In the genomic region with DNA sequence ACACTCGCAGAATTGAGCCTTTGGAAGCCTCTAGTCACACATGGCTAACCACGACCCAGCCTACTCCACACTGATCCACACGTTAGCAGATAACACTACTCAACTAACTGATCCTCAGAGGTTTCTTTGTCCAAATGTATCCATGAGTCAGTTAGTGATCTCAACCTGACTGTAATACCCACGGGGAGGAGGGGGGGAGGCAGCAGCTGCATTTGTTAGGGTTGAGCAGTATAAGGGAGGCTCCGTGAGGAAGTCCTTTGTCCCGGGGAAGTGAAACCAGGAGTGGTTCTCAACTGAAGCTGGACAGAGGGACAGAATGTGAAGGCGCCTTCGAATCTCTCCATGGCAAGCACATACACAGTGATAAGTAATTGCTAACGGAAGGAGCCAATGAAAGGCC, we compare ENCODE assay signal across 10 mouse cellular contexts. TPM values are rescaled to one million over a fixed set of nuclear protein-coding genes. Genes with fewer than 3 reads are reported as not detected.
DNase-seq lines count a peak whose midpoint lies in the region; ATAC-seq and TF ChIP-seq lines count a peak whose summit lies in the region.
"Had no signal": no experiment of that assay in that cellular context is flagged by ENCODE, and none has a peak within 500 bp of the region (broad histone marks: within the 10 kb centered on the region; RNA-seq: fewer than 3 reads in every experiment).

No protein-coding gene starts in this region.

- intact Hi-C loops in heart, postnatal 36 days (cut with DNase I) = loop anchor here (2.0 kb wide), 1 partner anchor 30 kb away; no protein-coding TSS in a partner anchor

- H3K27me3 ChIP-seq in kidney, postnatal 0 days (ENCODE audit: insufficient read depth, low read length) = no peaks in the 10 kb centered on the region
- H3K27me3 ChIP-seq in kidney, adult 2 months (replicated peaks; ENCODE audit: control insufficient read depth, insufficient read depth, low read length) = no peaks in the 10 kb centered on the region
- H3K27me3 ChIP-seq in embryonic facial prominence, embryonic 15.5 days = no peaks in the 10 kb centered on the region
- peaks cover 4% of the 10 kb centered on the region; the same call in 1 of the 2 replicates for H3K27me3 ChIP-seq in forebrain, embryonic 16.5 days (replicated peaks; ENCODE audit: control insufficient read depth, insufficient read depth, low read length)

- no peak overlapping the region for H3K4me3 ChIP-seq in kidney, postnatal 0 days (replicated peaks; ENCODE audit: low read depth, low read length)
- H3K4me3 ChIP-seq in kidney, adult 2 months (ENCODE audit: insufficient read depth, low read depth, low read length) = no peak overlapping the region
- peak overlapping the region; percentile 75 for H3K4me3 ChIP-seq in embryonic facial prominence, embryonic 15.5 days (replicated peaks)
- no peak overlapping the region for H3K4me3 ChIP-seq in forebrain, embryonic 16.5 days (replicated peaks; ENCODE audit: low read length)
- H3K4me3 ChIP-seq: liver, embryonic 13.5 days had no signal

- H3K9me3 ChIP-seq in kidney, postnatal 0 days (replicated peaks; ENCODE audit: low read length) = no peaks in the 10 kb centered on the region
- H3K9me3 ChIP-seq in embryonic facial prominence, embryonic 15.5 days (replicated peaks) = no peaks in the 10 kb centered on the region
- H3K9me3 ChIP-seq in forebrain, embryonic 16.5 days (ENCODE audit: control insufficient read depth, low read length) = no peaks in the 10 kb centered on the region
- H3K9me3 ChIP-seq: liver, embryonic 13.5 days had no signal

- DNase-seq in kidney, postnatal 0 days (ENCODE audit: low spot score) = no peak
- no peak for DNase-seq in kidney, adult 2 months
- peak; percentile 48 to 60 for DNase-seq in heart, postnatal 36 days
- peak; percentile 49 to 57 for DNase-seq in monocyte, adult 2 months (ENCODE audit: low read depth in 1 of 2, low spot score in 2 of 2)
- DNase-seq in retina, postnatal 1 day = no peak
- DNase-seq in MN1 (ENCODE audit: low spot score) = no peak
- DNase-seq: cerebellum, adult 18-20 months; liver, embryonic 13.5 days had no signal

- no peaks in the 10 kb centered on the region for H3K36me3 ChIP-seq in kidney, postnatal 0 days (ENCODE audit: insufficient read depth, low read length)
- no peaks in the 10 kb centered on the region for H3K36me3 ChIP-seq in kidney, adult 2 months (ENCODE audit: control insufficient read depth, insufficient read depth, low read length)
- no peaks in the 10 kb centered on the region for H3K36me3 ChIP-seq in embryonic facial prominence, embryonic 15.5 days
- no peaks in the 10 kb centered on the region for H3K36me3 ChIP-seq in forebrain, embryonic 16.5 days (ENCODE audit: control insufficient read depth, insufficient read depth)
- H3K36me3 ChIP-seq: liver, embryonic 13.5 days had no signal

- WGBS in kidney, postnatal 0 days = 59% methylated on average over 9 of the region's 9 CpGs
- WGBS in kidney, adult 2 months = 62% methylated on average over 9 of the region's 9 CpGs
- WGBS in embryonic facial prominence, embryonic 15.5 days = 46% methylated on average over 9 of the region's 9 CpGs
- WGBS in forebrain, embryonic 16.5 days = 76% methylated on average over 9 of the region's 9 CpGs

- TF ChIP-seq POLR2A in kidney, adult 2 months (IDR thresholded peaks at IDR 0.05; ENCODE audit: low read depth, low read length) = no peak

- H3K9ac ChIP-seq in kidney, postnatal 0 days (ENCODE audit: low read depth, low read length) = no peak overlapping the region
- no peak overlapping the region for H3K9ac ChIP-seq in embryonic facial prominence, embryonic 15.5 days
- no peak overlapping the region for H3K9ac ChIP-seq in forebrain, embryonic 16.5 days (replicated peaks; ENCODE audit: low read depth, low read length)
- H3K9ac ChIP-seq: liver, embryonic 13.5 days had no signal

- H3K4me1 ChIP-seq in kidney, postnatal 0 days (replicated peaks; ENCODE audit: insufficient read depth, low read length) = peaks cover 18% of the 10 kb centered on the region; the same call in 1 of the 2 replicates
- peaks cover 19% of the 10 kb centered on the region for H3K4me1 ChIP-seq in kidney, adult 2 months (ENCODE audit: control insufficient read depth, insufficient read depth, low read length)
- H3K4me1 ChIP-seq in embryonic facial prominence, embryonic 15.5 days = peaks cover 56% of the 10 kb centered on the region
- peaks cover 13% of the 10 kb centered on the region for H3K4me1 ChIP-seq in forebrain, embryonic 16.5 days (replicated peaks; ENCODE audit: control insufficient read depth, insufficient read depth, low read length)

- TF ChIP-seq CTCF in kidney, postnatal 0 days (IDR thresholded peaks at IDR 0.05; ENCODE audit: low read depth) = no peak
- TF ChIP-seq CTCF in kidney, adult 2 months (conservative IDR thresholded peaks at IDR 0.05; ENCODE audit: insufficient read depth, insufficient read length, low read depth, low read length) = no peak

- H3K4me2 ChIP-seq in kidney, postnatal 0 days (ENCODE audit: low read length) = no peak overlapping the region
- H3K4me2 ChIP-seq in embryonic facial prominence, embryonic 15.5 days (replicated peaks) = peak overlapping the region; percentile 75
- no peak overlapping the region for H3K4me2 ChIP-seq in forebrain, embryonic 16.5 days (ENCODE audit: low read length)
- H3K4me2 ChIP-seq: liver, embryonic 13.5 days had no signal

- ATAC-seq in kidney, postnatal 0 days (replicated peaks; ENCODE audit: low FRiP score, low read depth) = no peak
- no peak for ATAC-seq in embryonic facial prominence, embryonic 15.5 days (ENCODE audit: insufficient number of reproducible peaks, low FRiP score, low TSS enrichment, low read depth)
- no peak for ATAC-seq in forebrain, embryonic 16.5 days

- H3K27ac ChIP-seq in kidney, postnatal 0 days = peak overlapping the region; percentile 38; the same call in 1 of the 2 replicates
- H3K27ac ChIP-seq in kidney, adult 2 months (ENCODE audit: insufficient read depth, low read depth, low read length) = no peak overlapping the region
- 0 out of 2 replicates have a peak overlapping the region, but pooled peaks have one; percentile 48 for H3K27ac ChIP-seq in embryonic facial prominence, embryonic 15.5 days (replicated peaks)
- H3K27ac ChIP-seq in forebrain, embryonic 16.5 days (ENCODE audit: low read length) = no peak overlapping the region
- H3K27ac ChIP-seq: liver, embryonic 13.5 days had no signal

RNA-seq across cellular contexts. Expression of gene Wipf1, which starts 2.8 kb away (rescaled TPM):
- 7.6 and 8.0 TPM in 2 replicates for polyA plus RNA-seq in kidney, postnatal 0 days (2015; fragmentation: Nextera tagmentation; extraction: Ambion mirVana)
- polyA plus RNA-seq in kidney, adult 2 months (2012; rRNA removed) = 4.8 and 8.0 TPM in 2 replicates
- 17.5 and 20.0 TPM in 2 replicates for polyA plus RNA-seq in embryonic facial prominence, embryonic 15.5 days (2015; fragmentation: Nextera tagmentation; extraction: Ambion mirVana)
- total RNA-seq in heart, postnatal 36 days (2021) = 10 to 100 TPM; 15.4 to 15.5 TPM
- 1.8 and 2.3 TPM in 2 replicates for polyA plus RNA-seq in forebrain, embryonic 16.5 days (2015; fragmentation: Nextera tagmentation; extraction: Ambion mirVana)

RNA-seq across cellular contexts. Expression of gene Chrna1, which starts 53.4 kb away (rescaled TPM):
- 0.11 and 0.15 TPM in 2 replicates for polyA plus RNA-seq in kidney, postnatal 0 days (2015; fragmentation: Nextera tagmentation; extraction: Ambion mirVana)
- polyA plus RNA-seq in kidney, adult 2 months (2012; rRNA removed) = not detected in 2 replicates
- 14.1 and 19.8 TPM in 2 replicates for polyA plus RNA-seq in embryonic facial prominence, embryonic 15.5 days (2015; fragmentation: Nextera tagmentation; extraction: Ambion mirVana)
- total RNA-seq in heart, postnatal 36 days (2021) = not detected
- polyA plus RNA-seq in forebrain, embryonic 16.5 days (2015; fragmentation: Nextera tagmentation; extraction: Ambion mirVana) = 0.09 and 0.10 TPM in 2 replicates

Comparison
In these comparisons a context has a peak if more than half of its experiments do, and no peak if none do; other contexts are left out.
1. H3K27ac ChIP-seq: peak in kidney, postnatal 0 days (single experiment) and embryonic facial prominence, embryonic 15.5 days (single experiment); none in kidney, adult 2 months (single experiment) and forebrain, embryonic 16.5 days (single experiment).
2. DNase-seq: peak in heart, postnatal 36 days (2 of 2) and monocyte, adult 2 months (2 of 2); none in kidney, postnatal 0 days (single experiment), kidney, adult 2 months (single experiment), retina, postnatal 1 day (single experiment) and MN1 (single experiment).
3. RNA of gene Chrna1, which starts 53.4 kb away (polyA plus RNA-seq): 14.1 to 19.8 TPM in embryonic facial prominence, embryonic 15.5 days; 0.11 to 0.15 TPM in kidney, postnatal 0 days, 0.09 to 0.10 TPM in forebrain, embryonic 16.5 days and not detected in kidney, adult 2 months; every median in the first group is over 10 times any median in the second.